Mouse (Mus musculus): ENCODE results near the gene Igsf21.

- TF ChIP-seq POLR2A (IDR thresholded peaks at IDR 0.05; ENCODE audit: borderline replicate concordance, extremely low read depth, insufficient read depth, insufficient read length, poor library complexity, severe bottlenecking) (no peak), CTCF (IDR thresholded peaks at IDR 0.05; ENCODE audit: borderline replicate concordance, extremely low read depth, insufficient read depth, insufficient read length) (no peak)
These were observed 1.7 kb downstream of the Igsf21 start for GRCm38 (mm10) chr4:140244835-140245234.
